Mouse (Mus musculus) ES-E14 (cell line): ENCODE measurements around the gene Gsap. TPM values are rescaled to one million over a fixed set of nuclear protein-coding genes. Genes with fewer than 3 reads are reported as not detected.
"Not testable (repeated sequence)": the region's sequence is repeated elsewhere in the genome, so short reads cannot be mapped to it uniquely, and the experiment has no call there.

ENCODE experiments used
- DNase-seq: peaks from one replicate; pipeline ENCODE4 v3.0.0-alpha.2; 2013; ENCODE audit warnings: low read depth, low spot score
- H3K27ac ChIP-seq: 2 replicates; pipeline ENCODE4 v1.5.1; 2012; ENCODE audit warnings: low read depth, mild to moderate bottlenecking, low read length, moderate library complexity, mixed read lengths; ENCODE audit not compliant: poor library complexity, insufficient read depth, severe bottlenecking
- H3K36me3 ChIP-seq: 2 replicates; pipeline ENCODE4 v1.6.1; 2012; ENCODE audit warnings: mild to moderate bottlenecking, low read length, moderate library complexity, mixed read lengths; ENCODE audit not compliant: control insufficient read depth, poor library complexity, insufficient read depth, severe bottlenecking
- H3K4me1 ChIP-seq, 2 experiments: fragments of 150-350 bp in 1 of 2; sonication (generic) in 1 of 2; 2 replicates each; pipeline ENCODE4 v1.6.1; 2012; ENCODE audit warnings: low read length in 2 of 2, mild to moderate bottlenecking in 1 of 2, mixed read lengths in 1 of 2; ENCODE audit not compliant: control insufficient read depth in 2 of 2, insufficient read depth in 2 of 2, poor library complexity in 1 of 2
- H3K4me3 ChIP-seq, 2 experiments: fragments of 150-350 bp in 1 of 2; sonication (generic) in 1 of 2; 2 replicates each; pipeline ENCODE4 v1.5.1; 2012; ENCODE audit warnings: low read length in 2 of 2, low read depth in 1 of 2, mild to moderate bottlenecking in 1 of 2, mixed read lengths in 1 of 2; ENCODE audit not compliant: insufficient read depth in 1 of 2, poor library complexity in 1 of 2, severe bottlenecking in 1 of 2
- H3K9ac ChIP-seq: 2 replicates; pipeline ENCODE4 v1.6.1; 2012; ENCODE audit warnings: low read depth, mild to moderate bottlenecking, low read length, mixed read lengths; ENCODE audit not compliant: poor library complexity, insufficient read depth, severe bottlenecking
- H3K9me3 ChIP-seq: fragments of 150-350 bp; sonication (generic); 2 replicates; pipeline ENCODE4 v1.6.1; 2012; ENCODE audit warnings: low read depth, mild to moderate bottlenecking, low read length; ENCODE audit not compliant: control insufficient read depth, insufficient read depth
- CHD2 ChIP-seq: IDR thresholded peaks from 2 replicates; pipeline ENCODE4 v1.6.1; 2014; ENCODE audit warnings: mild to moderate bottlenecking, low read depth, low read length, inconsistent platforms
- HCFC1 ChIP-seq: IDR thresholded peaks from 2 replicates; pipeline ENCODE4 v1.6.1; 2012; ENCODE audit warnings: low read length, inconsistent platforms, borderline replicate concordance; ENCODE audit not compliant: insufficient read depth
- MAFK ChIP-seq: IDR thresholded peaks from 2 replicates; pipeline ENCODE4 v1.6.1; 2014; ENCODE audit warnings: mild to moderate bottlenecking, low read depth, low read length, inconsistent platforms; ENCODE audit not compliant: insufficient read depth
- ZC3H11A ChIP-seq: IDR thresholded peaks from 2 replicates; pipeline ENCODE4 v1.6.1; 2012; ENCODE audit warnings: low read depth, mild to moderate bottlenecking, inconsistent platforms, low read length, borderline replicate concordance
- ZNF384 ChIP-seq: IDR thresholded peaks from 2 replicates; pipeline ENCODE4 v1.6.1; 2012; ENCODE audit warnings: low read depth, low read length, inconsistent platforms
- in situ Hi-C, 2 experiments: fragments of 600-800 bp; cut with MboI; formaldehyde crosslinking; loops; one replicate each; pipeline ENCODE4 v1.15.1; 2025; ENCODE audit warnings: low sequenced_read_pairs in 2 of 2, inconsistent platforms in 1 of 2; ENCODE audit not compliant: unreplicated experiment in 2 of 2
- total RNA-seq: library from RNA; depleted of rRNA; stranded (reverse); fragments of 300-350 nt; gene quantifications from 2 replicates; pipeline ENCODE4 v1.2.3, GENCODE M21; 2012

Gsap gene
- total RNA-seq, 1 experiment, result 4.2 TPM

GRCm38 (mm10) chr5:21172316-21172715, 13.7 kb upstream of the Gsap start:
- Histone ChIP-seq H3K4me3 (no peak overlapping the region), H3K27ac (no peak overlapping the region), H3K4me1 (no peaks in the 10 kb centered on the region; a peak in 1 of 4 replicates), H3K9me3 (no peaks in the 10 kb centered on the region), H3K36me3 (no peaks in the 10 kb centered on the region), H3K9ac (no peak overlapping the region)
- DNase-seq, result no peak
- TF ChIP-seq HCFC1 (no peak), CHD2 (no peak), ZNF384 (no peak), MAFK (no peak), ZC3H11A (no peak)
- in situ Hi-C loops, result no loop called here

DNA sequence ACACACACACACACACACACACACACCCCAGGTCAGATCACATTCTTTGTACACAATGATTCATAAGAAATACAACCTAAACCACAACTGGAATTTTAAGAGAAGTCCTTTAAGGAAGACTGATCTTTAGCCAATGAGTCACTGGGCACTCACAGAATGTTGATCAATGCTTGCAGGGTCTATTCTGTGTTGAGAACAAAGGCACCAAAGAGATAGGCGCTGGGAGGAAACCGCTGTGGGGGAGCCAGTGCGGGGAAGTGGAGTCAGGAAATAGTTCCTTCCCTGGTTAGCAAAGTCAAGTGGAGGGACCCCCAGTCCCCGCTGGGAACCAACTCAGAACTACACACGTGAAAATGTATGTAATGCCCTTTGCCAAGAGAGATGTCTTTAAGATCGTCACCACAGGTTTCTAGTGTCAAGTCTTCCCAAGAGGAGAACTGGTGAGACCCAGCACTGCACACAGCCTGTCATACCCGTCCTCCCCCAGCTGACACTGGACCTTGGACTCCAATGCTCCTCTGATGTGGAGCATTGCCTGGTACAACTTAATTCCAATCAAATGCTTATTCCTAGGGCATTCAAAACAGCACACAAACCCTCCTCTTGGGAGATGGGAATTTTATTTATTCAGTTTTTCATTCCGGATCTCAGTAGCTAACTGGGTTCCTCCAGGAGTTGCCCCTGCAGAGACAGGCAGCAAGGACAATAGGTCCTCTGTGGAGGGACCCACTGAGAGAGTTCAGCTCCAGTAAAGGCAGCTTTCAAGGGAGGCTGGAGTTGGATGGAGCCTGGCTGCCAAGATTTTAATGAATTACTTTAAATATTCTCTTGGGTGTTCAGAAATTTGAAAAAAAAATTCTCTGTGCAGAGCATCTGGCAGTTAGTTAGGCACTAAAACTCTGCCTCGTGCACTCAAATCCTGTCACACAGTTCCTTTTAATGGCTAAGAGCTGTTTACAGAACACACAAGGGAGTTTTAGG, 10.6 kb upstream of the Gsap start:
- in situ Hi-C loops, result no loop called here
- Histone ChIP-seq H3K4me1 (no peaks in the 10 kb centered on the region), H3K4me3 (no peak overlapping the region), H3K27ac (no peak overlapping the region), H3K9ac (no peak overlapping the region), H3K36me3 (no peaks in the 10 kb centered on the region), H3K9me3 (no peaks in the 10 kb centered on the region)
- DNase-seq, result no peak
- TF ChIP-seq MAFK (no peak), HCFC1 (no peak), CHD2 (no peak)

GRCm38 (mm10) chr5:21179496-21179895, 6.6 kb upstream of the Gsap start:
- in situ Hi-C loops, result no loop called here

GRCm38 (mm10) chr5:21183046-21183445, 3.0 kb upstream of the Gsap start:
- H3K4me1 ChIP-seq, in situ Hi-C loops, H3K9me3 ChIP-seq, H3K4me3 ChIP-seq, H3K9ac ChIP-seq, H3K36me3 ChIP-seq, H3K27ac ChIP-seq, DNase-seq: not testable (repeated sequence)

More at GRCm38 (mm10) chr5:21179496-21179895, 6.6 kb upstream of the Gsap start:
- no peak for DNase-seq
- no peak overlapping the region for H3K9ac ChIP-seq
- no peaks in the 10 kb centered on the region for H3K9me3 ChIP-seq
- H3K27ac ChIP-seq, result no peak overlapping the region
- no peaks in the 10 kb centered on the region for H3K4me1 ChIP-seq
- TF ChIP-seq ZNF384 (no peak), ZC3H11A (no peak), MAFK (no peak), HCFC1 (no peak), CHD2 (no peak)
- H3K4me3 ChIP-seq, result no peak overlapping the region
- H3K36me3 ChIP-seq, result no peaks in the 10 kb centered on the region

DNA sequence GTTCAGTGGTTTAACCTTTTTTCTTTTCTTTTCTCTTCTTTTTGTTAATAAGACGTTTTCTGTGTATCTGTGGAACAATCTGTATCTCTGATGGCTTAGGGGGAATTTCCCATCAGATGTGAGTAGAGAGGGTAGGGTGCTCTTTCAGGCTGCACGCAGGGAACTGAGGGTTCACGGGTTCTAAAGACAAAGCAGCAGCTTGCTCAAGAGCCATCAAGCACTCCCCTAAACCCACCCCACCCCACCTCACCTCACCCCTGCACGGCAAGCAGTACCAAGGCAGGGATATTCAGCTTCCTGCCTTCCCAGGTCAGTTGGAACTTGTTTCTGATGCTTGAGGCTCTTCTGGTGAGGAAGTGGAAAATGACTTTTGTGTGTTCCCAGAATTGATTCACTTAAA, 766 bp downstream of the Gsap start:
- in situ Hi-C loops, result no loop called here
- peaks cover 0 to 2% of the 10 kb centered on the region in 2 experiments; a peak in 1 of 4 replicates for H3K4me1 ChIP-seq
- no peaks in the 10 kb centered on the region for H3K9me3 ChIP-seq
- DNase-seq, result no peak
- peak overlapping the region in 1 of 2 experiments; percentile 64; a peak in 1 of 4 replicates for H3K4me3 ChIP-seq
- H3K27ac ChIP-seq, result no peak overlapping the region
- H3K36me3 ChIP-seq, result no peaks in the 10 kb centered on the region
- H3K9ac ChIP-seq, result no peak overlapping the region
- TF ChIP-seq ZC3H11A, result no peak
- no peak for TF ChIP-seq CHD2
- TF ChIP-seq HCFC1, result no peak
- TF ChIP-seq MAFK, result no peak
- no peak for TF ChIP-seq ZNF384
